Mouse (Mus musculus) intestine, postnatal 0 days (tissue): ENCODE results near the gene Smad1. TPM values are rescaled to one million over a fixed set of nuclear protein-coding genes. Genes with fewer than 3 reads are reported as not detected.

ENCODE experiments used
- ATAC-seq: fragments of 200-750 bp; cut with Nextera tagmentation; 2 replicates; pipeline ENCODE4 v1.8.0; 2017; ENCODE audit warnings: mild to moderate bottlenecking, moderate TSS enrichment, moderate library complexity
- H3K27ac ChIP-seq: fragments of 300-500 bp; sonication (generic); 2 replicates; pipeline ENCODE4 v1.5.1; 2014; ENCODE audit warnings: mild to moderate bottlenecking, low read depth, low read length, moderate library complexity
- H3K27me3 ChIP-seq: fragments of 300-500 bp; sonication (generic); replicated peaks from 2 replicates; pipeline ENCODE4 v1.6.1; 2014; ENCODE audit warnings: low read length, mixed read lengths; ENCODE audit not compliant: control insufficient read depth, insufficient read depth
- H3K36me3 ChIP-seq: fragments of 300-500 bp; sonication (generic); 2 replicates; pipeline ENCODE4 v1.6.1; 2014; ENCODE audit warnings: mild to moderate bottlenecking, moderate library complexity; ENCODE audit not compliant: control insufficient read depth, insufficient read depth
- H3K4me1 ChIP-seq: fragments of 300-500 bp; sonication (generic); replicated peaks from 2 replicates; pipeline ENCODE4 v1.6.1; 2014; ENCODE audit warnings: antibody characterized with exemption, low read length, mixed read lengths; ENCODE audit not compliant: control insufficient read depth, insufficient read depth
- H3K4me2 ChIP-seq: fragments of 300-500 bp; sonication (generic); replicated peaks from 2 replicates; pipeline ENCODE4 v1.6.1; 2014; ENCODE audit warnings: low read depth, mild to moderate bottlenecking, moderate library complexity
- H3K4me3 ChIP-seq: fragments of 300-500 bp; sonication (generic); 2 replicates; pipeline ENCODE4 v1.5.1; 2014; ENCODE audit warnings: low read depth, low read length
- H3K9ac ChIP-seq: fragments of 300-500 bp; sonication (generic); 2 replicates; pipeline ENCODE4 v1.6.1; 2014; ENCODE audit warnings: mild to moderate bottlenecking, low read depth, low read length
- H3K9me3 ChIP-seq: fragments of 300-500 bp; sonication (generic); 2 replicates; pipeline ENCODE4 v1.6.1; 2016; ENCODE audit warnings: mixed run types; ENCODE audit not compliant: control insufficient read depth
- CTCF ChIP-seq: sonication (generic); IDR thresholded peaks from 2 replicates; pipeline ENCODE4 v1.5.1; 2016; ENCODE audit warnings: low read depth, mild to moderate bottlenecking, control low read depth, antibody characterized with exemption, moderate library complexity
- WGBS: fragments of 180-500 bp; shearing (Covaris S2); extraction: QIAGEN DNeasy Blood & Tissue Kit; methylation state at CpG from one replicate; pipeline ENCODE4 v1.1.7; 2014; 5-methylcytosine and 5-hydroxymethylcytosine counted together
- polyA plus RNA-seq: library from polyadenylated mRNA; unstranded; fragments of >200 nt; fragmentation: Nextera tagmentation; extraction: Ambion mirVana; gene quantifications from 2 replicates; pipeline ENCODE4 v1.2.1, GENCODE M21; 2015

Smad1 gene
- polyA plus RNA-seq, 1 experiment from 2014 or later: 27.4 TPM

GRCm38 (mm10) chr8:79329735-79330134 lies 69.6 kb downstream of the Smad1 start:
- H3K9ac ChIP-seq: no peak overlapping the region
- H3K27ac ChIP-seq: no peak overlapping the region
- H3K27me3 ChIP-seq: no peaks in the 10 kb centered on the region
- no peaks in the 10 kb centered on the region for H3K9me3 ChIP-seq
- ATAC-seq: no peak
- 77% methylated on average over 2 of the region's 2 CpGs for WGBS
- TF ChIP-seq CTCF: no peak
- no peaks in the 10 kb centered on the region for H3K36me3 ChIP-seq
- no peak overlapping the region for H3K4me3 ChIP-seq
- no peak overlapping the region for H3K4me2 ChIP-seq
- H3K4me1 ChIP-seq: no peaks in the 10 kb centered on the region

DNA sequence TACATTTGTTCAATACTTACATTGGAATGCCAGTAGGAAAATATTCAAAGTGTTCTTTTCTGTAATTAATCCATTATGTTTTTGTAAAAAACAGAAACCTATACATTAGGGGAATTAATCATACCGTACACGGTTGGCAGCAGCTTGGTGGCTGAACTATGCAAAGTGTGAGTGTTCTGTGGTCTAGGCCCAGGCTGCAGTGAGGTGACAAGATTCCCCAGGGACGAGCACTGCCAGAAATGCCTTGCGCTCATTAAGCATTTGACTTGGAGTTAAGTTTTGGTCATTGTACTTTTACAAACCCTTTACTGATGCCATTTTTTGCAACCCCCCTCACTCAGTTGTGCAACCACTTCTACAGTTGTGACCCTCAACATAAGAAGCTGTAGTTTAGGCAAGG lies 70.1 kb downstream of the Smad1 start:
- H3K27me3 ChIP-seq: no peaks in the 10 kb centered on the region
- no peak overlapping the region for H3K27ac ChIP-seq
- no peak overlapping the region for H3K4me2 ChIP-seq
- H3K36me3 ChIP-seq: no peaks in the 10 kb centered on the region
- no peak overlapping the region for H3K9ac ChIP-seq
- TF ChIP-seq CTCF: no peak
- 91% methylated on average over 4 of the region's 4 CpGs for WGBS
- H3K9me3 ChIP-seq: no peaks in the 10 kb centered on the region
- H3K4me1 ChIP-seq: no peaks in the 10 kb centered on the region
- no peak for ATAC-seq
- no peak overlapping the region for H3K4me3 ChIP-seq

DNA sequence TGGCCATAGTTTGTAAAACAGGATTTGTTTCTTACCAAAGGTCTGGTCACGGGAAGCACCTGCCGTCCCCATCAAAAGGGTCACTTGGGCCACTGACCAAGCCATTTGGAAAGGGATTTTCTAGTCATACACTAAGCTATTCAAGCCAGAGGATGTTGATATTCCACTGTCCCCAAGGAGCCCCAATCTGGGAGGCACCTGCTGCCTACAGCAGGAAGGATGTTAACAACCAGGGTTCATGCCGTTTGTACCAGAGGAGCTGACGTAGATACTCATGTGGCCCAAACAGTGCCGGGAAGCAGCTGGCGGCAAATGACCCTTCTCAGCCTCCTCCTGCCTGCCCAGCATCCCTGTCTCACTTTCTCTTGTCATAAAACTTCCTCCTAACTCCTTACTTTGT lies 73.8 kb downstream of the Smad1 start:
- no peaks in the 10 kb centered on the region for H3K9me3 ChIP-seq
- no peaks in the 10 kb centered on the region for H3K36me3 ChIP-seq
- 68% methylated on average over 6 of the region's 6 CpGs for WGBS
- H3K4me3 ChIP-seq: no peak overlapping the region
- H3K9ac ChIP-seq: no peak overlapping the region
- TF ChIP-seq CTCF: no peak
- H3K27ac ChIP-seq: no peak overlapping the region
- H3K4me1 ChIP-seq: no peaks in the 10 kb centered on the region
- H3K27me3 ChIP-seq: no peaks in the 10 kb centered on the region
- no peak overlapping the region for H3K4me2 ChIP-seq
- no peak for ATAC-seq

GRCm38 (mm10) chr8:79324928-79325327 lies 74.4 kb downstream of the Smad1 start:
- Histone ChIP-seq H3K9me3 (no peaks in the 10 kb centered on the region), H3K4me3 (no peak overlapping the region), H3K27ac (no peak overlapping the region), H3K9ac (no peak overlapping the region), H3K27me3 (no peaks in the 10 kb centered on the region), H3K4me1 (no peaks in the 10 kb centered on the region), H3K4me2 (no peak overlapping the region), H3K36me3 (no peaks in the 10 kb centered on the region)
- no peak for TF ChIP-seq CTCF
- WGBS: 78% methylated on average over 5 of the region's 5 CpGs
- ATAC-seq: no peak

- Histone ChIP-seq H3K4me1 (no peaks in the 10 kb centered on the region), H3K4me3 (no peak overlapping the region), H3K36me3 (no peaks in the 10 kb centered on the region), H3K27me3 (no peaks in the 10 kb centered on the region), H3K9me3 (no peaks in the 10 kb centered on the region), H3K9ac (no peak overlapping the region), H3K4me2 (no peak overlapping the region), H3K27ac (no peak overlapping the region)
- TF ChIP-seq CTCF: no peak
- ATAC-seq: no peak
- WGBS: 46% methylated on average over 3 of the region's 3 CpGs
These were observed 75.3 kb downstream of the Smad1 start for GRCm38 (mm10) chr8:79324036-79324435.

GRCm38 (mm10) chr8:79323121-79323520 lies 76.2 kb downstream of the Smad1 start:
- H3K9ac ChIP-seq: no peak overlapping the region
- H3K27me3 ChIP-seq: no peaks in the 10 kb centered on the region
- H3K27ac ChIP-seq: no peak overlapping the region
- H3K4me2 ChIP-seq: no peak overlapping the region
- no peak for TF ChIP-seq CTCF
- H3K9me3 ChIP-seq: no peaks in the 10 kb centered on the region
- no peaks in the 10 kb centered on the region for H3K36me3 ChIP-seq
- no peak overlapping the region for H3K4me3 ChIP-seq
- ATAC-seq: no peak
- WGBS: 58% methylated on average over 7 of the region's 7 CpGs
- no peaks in the 10 kb centered on the region for H3K4me1 ChIP-seq

DNA sequence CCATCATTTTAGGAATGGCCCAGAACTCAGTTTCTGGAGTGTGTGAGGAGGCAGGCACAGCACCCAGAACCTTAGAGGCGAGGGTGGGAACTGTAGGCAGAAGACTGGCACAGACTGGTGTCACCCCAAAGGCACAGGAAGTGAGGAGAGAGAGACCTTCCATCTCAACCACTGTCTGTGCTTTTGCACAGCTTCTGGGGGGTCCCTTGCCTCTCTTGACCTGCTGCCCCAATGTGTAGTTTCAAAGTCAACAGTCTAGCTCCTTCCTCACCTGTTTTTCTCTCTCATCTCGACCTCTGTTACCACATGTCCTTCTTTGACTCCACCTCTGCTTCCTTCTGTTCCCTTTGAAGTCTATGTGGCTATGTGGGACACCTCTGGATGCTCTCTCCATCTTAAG lies 88.5 kb downstream of the Smad1 start:
- Histone ChIP-seq H3K4me1 (no peaks in the 10 kb centered on the region), H3K9ac (no peak overlapping the region), H3K27me3 (no peaks in the 10 kb centered on the region), H3K4me3 (no peak overlapping the region), H3K27ac (no peak overlapping the region), H3K4me2 (no peak overlapping the region), H3K36me3 (no peaks in the 10 kb centered on the region), H3K9me3 (no peaks in the 10 kb centered on the region)
- TF ChIP-seq CTCF: no peak
- WGBS: 78% methylated on average over 2 of the region's 2 CpGs
- ATAC-seq: no peak
